Mouse (Mus musculus) E14TG2a.4 (cell line): ENCODE results near the gene Sesn1.

ENCODE experiments used
- CTCF ChIP-seq: conservative IDR thresholded peaks from 2 replicates; pipeline ENCODE4 v1.5.1; 2014; ENCODE audit warnings: low read length
- POU5F1 ChIP-seq: IDR thresholded peaks from 2 replicates; pipeline ENCODE4 v1.6.1; 2014; ENCODE audit warnings: low read length, borderline replicate concordance

DNA sequence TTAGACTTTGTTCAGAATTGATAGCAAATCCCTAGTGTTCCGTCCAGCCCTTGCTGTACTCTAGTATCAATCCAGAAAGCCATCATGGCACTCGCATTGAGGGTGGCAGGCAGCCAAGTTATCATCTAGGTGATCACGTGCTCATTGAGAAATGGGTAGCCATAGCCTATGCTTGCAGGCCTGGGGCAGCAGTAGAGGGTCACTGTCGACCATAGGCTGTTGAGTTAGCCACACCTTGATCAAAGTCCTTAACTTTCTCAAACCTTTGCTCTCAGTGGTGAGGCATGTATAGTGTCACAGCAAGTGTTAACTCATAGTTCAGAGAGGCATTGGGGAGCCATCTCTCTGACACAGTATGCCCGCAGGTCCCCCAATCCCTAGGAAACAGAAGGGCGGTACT lies 11.4 kb downstream of the Sesn1 start:
- TF ChIP-seq CTCF (no peak), POU5F1 (no peak)
